Mouse (Mus musculus): ENCODE measurements around the gene Olfr706.

- TF ChIP-seq CTCF (conservative IDR thresholded peaks at IDR 0.05; ENCODE audit: low read length) (no peak), POU5F1 (IDR thresholded peaks at IDR 0.05; ENCODE audit: borderline replicate concordance, low read length) (no peak), NANOG (IDR thresholded peaks at IDR 0.05; ENCODE audit: borderline replicate concordance, low read length) (no peak)
Observed at GRCm38 (mm10) chr7:106907676-106908075, 19.7 kb upstream of the Olfr706 start, which contains the start of gene Olfr1532-ps1.
